Mouse (Mus musculus) MEL-GATA-1-ER (cell line): ENCODE measurements around the gene Gm20854.
"Not testable (repeated sequence)": the region's sequence is repeated elsewhere in the genome, so short reads cannot be mapped to it uniquely, and the experiment has no call there.

Source experiments
- DNase-seq: peaks from one replicate; pipeline ENCODE4 v3.0.0-alpha.2; 2012; ENCODE audit warnings: low read depth; ENCODE audit errors: extremely low read depth

The Gm20854 gene

DNA sequence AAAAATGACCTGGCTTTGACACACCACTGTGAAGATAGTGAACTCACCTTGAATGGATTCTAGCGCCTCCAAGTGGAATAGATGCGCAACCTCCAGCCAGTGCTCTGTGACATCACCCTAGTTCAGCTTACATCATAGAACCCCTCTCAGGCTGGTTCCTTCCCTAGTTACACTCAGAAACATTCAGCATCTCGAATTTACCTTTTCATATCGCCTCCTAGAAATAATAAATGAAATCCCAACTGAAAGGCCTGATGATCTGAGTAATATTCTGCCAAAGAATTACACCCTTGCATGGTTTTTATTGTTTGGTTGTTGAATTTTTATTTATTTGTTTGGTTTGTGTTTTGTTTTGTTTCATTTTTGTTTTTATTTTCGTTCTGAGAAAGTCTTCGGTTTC lies at the start of gene Gm20854:
Gene Gm20854, minus strand, starts transcription at position 101 of the 400 bp plus-strand sequence.
- not testable (repeated sequence) for DNase-seq
